Mouse (Mus musculus): Measurements from ENCODE around the gene Acadvl. TPM values are rescaled to one million over a fixed set of nuclear protein-coding genes. Genes with fewer than 3 reads are reported as not detected.

The Acadvl gene
- polyA plus RNA-seq, 1 experiment from 2014 or later = 95.5 TPM

DNA sequence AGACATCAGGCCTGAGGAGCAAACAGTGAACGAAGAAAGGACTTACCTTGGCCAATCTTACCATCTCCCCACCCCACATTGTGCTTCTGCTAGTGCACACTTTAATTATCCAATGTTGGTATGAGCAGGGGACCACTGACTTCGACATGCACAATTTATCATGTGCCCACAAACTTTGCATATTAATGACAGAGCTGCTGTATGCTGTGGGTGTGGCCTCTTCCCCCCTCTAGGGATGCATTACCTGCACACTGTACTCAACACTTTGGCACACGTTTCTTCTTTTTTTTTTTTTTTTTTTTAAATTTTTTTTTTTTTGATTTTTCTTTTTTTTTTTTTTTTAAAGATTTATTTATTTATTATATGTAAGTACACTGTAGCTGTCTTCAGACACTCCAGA is 44.4 kb downstream of the Acadvl start:
- Histone ChIP-seq H3K9me3 (ENCODE audit: control insufficient read depth, low read length) (no peaks in the 10 kb centered on the region), H3K36me3 (ENCODE audit: control insufficient read depth, insufficient read depth, low read length) (peaks cover 63% of the 10 kb centered on the region), H3K4me3 (ENCODE audit: low read depth, low read length) (no peak overlapping the region), H3K9ac (ENCODE audit: low read depth, low read length) (no peak overlapping the region), H3K27me3 (replicated peaks; ENCODE audit: control insufficient read depth, insufficient read depth, low read length) (peaks cover 21% of the 10 kb centered on the region), H3K4me2 (ENCODE audit: low read depth, low read length) (no peak overlapping the region), H3K27ac (replicated peaks; ENCODE audit: low read depth, low read length) (no peak overlapping the region), H3K4me1 (ENCODE audit: control insufficient read depth, insufficient read depth, low read length) (peaks cover 6% of the 10 kb centered on the region; the same call in 1 of the 2 replicates)
- ATAC-seq (ENCODE audit: low read depth) (no peak), DNase-seq (ENCODE audit: low spot score) (no peak)
- WGBS = 70% methylated on average over 3 of the region's 3 CpGs

DNA sequence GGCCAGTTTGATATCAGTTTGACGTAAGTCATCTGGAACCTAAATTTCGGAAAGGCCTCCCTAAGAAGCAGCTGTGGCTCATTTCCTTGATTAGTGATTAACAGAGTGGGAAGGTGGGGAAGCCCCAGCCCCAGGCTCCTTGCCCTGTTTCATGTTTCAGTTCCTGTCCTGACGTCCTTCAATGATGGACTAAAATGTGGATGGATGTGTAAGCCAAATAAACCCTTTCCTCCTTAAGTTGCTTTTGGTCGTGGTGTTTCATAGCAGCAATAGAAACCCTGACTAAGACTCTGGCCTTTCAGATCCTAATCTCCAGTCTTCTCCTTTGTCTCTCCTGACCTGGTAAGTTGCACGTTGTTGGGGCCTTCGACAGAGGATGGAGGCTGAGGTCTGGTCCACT is 45.0 kb downstream of the Acadvl start:
- no peak overlapping the region for H3K4me2 ChIP-seq (ENCODE audit: low read depth, low read length)
- H3K36me3 ChIP-seq (ENCODE audit: control insufficient read depth, insufficient read depth, low read length) = peaks cover 57% of the 10 kb centered on the region
- no peak overlapping the region for H3K27ac ChIP-seq (replicated peaks; ENCODE audit: low read depth, low read length)
- H3K27me3 ChIP-seq (replicated peaks; ENCODE audit: control insufficient read depth, insufficient read depth, low read length) = peaks cover 26% of the 10 kb centered on the region
- H3K9ac ChIP-seq (ENCODE audit: low read depth, low read length) = 0 out of 2 replicates have a peak overlapping the region, but pooled peaks have one; percentile 6
- H3K9me3 ChIP-seq (ENCODE audit: control insufficient read depth, low read length) = no peaks in the 10 kb centered on the region
- peaks cover 6% of the 10 kb centered on the region; the same call in 1 of the 2 replicates for H3K4me1 ChIP-seq (ENCODE audit: control insufficient read depth, insufficient read depth, low read length)
- DNase-seq (ENCODE audit: low spot score) (no peak), ATAC-seq (ENCODE audit: low read depth) (no peak)
- WGBS = 69% methylated on average over 6 of the region's 6 CpGs
- H3K4me3 ChIP-seq (ENCODE audit: low read depth, low read length) = no peak overlapping the region

DNA sequence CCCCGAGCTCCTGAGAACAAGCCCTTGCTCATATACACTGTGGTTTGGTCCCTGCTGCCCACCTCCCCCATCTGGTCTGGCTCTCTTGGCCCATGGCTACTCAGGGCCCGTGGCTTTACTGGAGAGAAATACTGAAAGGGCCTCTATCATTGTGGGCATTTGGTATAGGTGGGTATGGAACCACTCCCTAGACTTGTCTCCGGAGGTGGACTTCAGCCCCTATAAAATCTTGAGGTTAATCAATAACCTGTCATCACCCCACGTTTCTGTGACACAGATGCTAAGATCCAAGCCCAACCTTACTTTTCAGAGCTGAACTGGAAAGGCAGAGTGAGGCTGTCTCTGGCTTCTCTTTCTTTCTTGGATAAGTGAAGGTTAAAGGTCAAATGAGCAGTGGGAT is 46.4 kb downstream of the Acadvl start:
- Histone ChIP-seq H3K4me2 (ENCODE audit: low read depth, low read length) (no peak overlapping the region), H3K4me3 (ENCODE audit: low read depth, low read length) (no peak overlapping the region), H3K36me3 (ENCODE audit: control insufficient read depth, insufficient read depth, low read length) (peaks cover 44% of the 10 kb centered on the region), H3K9ac (ENCODE audit: low read depth, low read length) (no peak overlapping the region), H3K27ac (replicated peaks; ENCODE audit: low read depth, low read length) (no peak overlapping the region), H3K9me3 (ENCODE audit: control insufficient read depth, low read length) (no peaks in the 10 kb centered on the region), H3K4me1 (ENCODE audit: control insufficient read depth, insufficient read depth, low read length) (peaks cover 6% of the 10 kb centered on the region; the same call in 1 of the 2 replicates), H3K27me3 (replicated peaks; ENCODE audit: control insufficient read depth, insufficient read depth, low read length) (peaks cover 41% of the 10 kb centered on the region)
- no peak for ATAC-seq (ENCODE audit: low read depth)
- WGBS = 85% methylated on average over 4 of the region's 4 CpGs
- DNase-seq (ENCODE audit: low spot score) = no peak

DNA sequence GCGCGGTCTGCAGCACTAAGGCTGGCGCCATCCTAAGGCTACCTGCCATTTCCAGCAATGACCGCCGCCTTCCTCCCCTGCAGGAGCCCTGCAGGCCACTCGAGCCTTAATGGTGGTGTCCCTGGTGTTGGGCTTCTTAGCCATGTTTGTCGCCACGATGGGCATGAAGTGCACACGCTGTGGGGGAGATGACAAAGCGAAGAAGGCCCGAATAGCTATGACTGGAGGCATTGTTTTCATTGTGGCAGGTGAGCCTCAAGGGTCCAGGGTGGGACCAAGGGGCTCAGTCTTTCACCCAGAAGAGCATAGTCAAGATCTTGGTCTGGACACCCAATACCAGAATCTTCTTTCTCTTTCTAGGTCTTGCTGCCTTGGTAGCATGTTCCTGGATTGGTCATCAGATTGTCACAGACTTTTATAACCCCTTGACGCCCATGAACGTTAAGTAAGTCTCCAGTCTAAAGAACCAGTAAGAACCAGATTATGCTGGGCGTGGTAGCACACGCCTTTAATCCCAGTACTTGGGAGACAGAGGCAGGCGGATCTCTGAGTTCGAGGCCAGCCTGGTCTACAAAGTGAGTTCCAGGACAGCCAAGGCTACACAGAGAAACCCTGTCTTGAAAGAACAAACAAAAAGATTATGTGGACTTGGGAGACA is 48.2 kb downstream of the Acadvl start:
- ATAC-seq (ENCODE audit: low read depth) (no peak), DNase-seq (ENCODE audit: low spot score) (no peak)
- Histone ChIP-seq H3K9me3 (ENCODE audit: control insufficient read depth, low read length) (no peaks in the 10 kb centered on the region), H3K27me3 (replicated peaks; ENCODE audit: control insufficient read depth, insufficient read depth, low read length) (peaks cover 59% of the 10 kb centered on the region), H3K27ac (replicated peaks; ENCODE audit: low read depth, low read length) (0 out of 2 replicates have a peak overlapping the region, but pooled peaks have one; percentile 8), H3K4me3 (ENCODE audit: low read depth, low read length) (peak overlapping the region; percentile 45), H3K4me2 (ENCODE audit: low read depth, low read length) (peak overlapping the region; percentile 67), H3K36me3 (ENCODE audit: control insufficient read depth, insufficient read depth, low read length) (peaks cover 32% of the 10 kb centered on the region), H3K9ac (ENCODE audit: low read depth, low read length) (peak overlapping the region; percentile 62), H3K4me1 (ENCODE audit: control insufficient read depth, insufficient read depth, low read length) (peaks cover 6% of the 10 kb centered on the region; the same call in 1 of the 2 replicates)
- 49% methylated on average over 13 of the region's 17 CpGs for WGBS

GRCm38 (mm10) chr11:69966006-69966859 is 49.0 kb downstream of the Acadvl start:
- Histone ChIP-seq H3K36me3 (ENCODE audit: control insufficient read depth, insufficient read depth, low read length) (peaks cover 32% of the 10 kb centered on the region), H3K27ac (replicated peaks; ENCODE audit: low read depth, low read length) (0 out of 2 replicates have a peak overlapping the region, but pooled peaks have one; percentile 8), H3K9ac (ENCODE audit: low read depth, low read length) (peak overlapping the region; percentile 62), H3K27me3 (replicated peaks; ENCODE audit: control insufficient read depth, insufficient read depth, low read length) (peaks cover 61% of the 10 kb centered on the region), H3K4me1 (ENCODE audit: control insufficient read depth, insufficient read depth, low read length) (peaks cover 6% of the 10 kb centered on the region; the same call in 1 of the 2 replicates), H3K9me3 (ENCODE audit: control insufficient read depth, low read length) (no peaks in the 10 kb centered on the region), H3K4me2 (ENCODE audit: low read depth, low read length) (peak overlapping the region; percentile 67), H3K4me3 (ENCODE audit: low read depth, low read length) (peak overlapping the region; percentile 45)
- ATAC-seq (ENCODE audit: low read depth) = peak; percentile 27
- 2% methylated on average over 39 of the region's 59 CpGs for WGBS
- peak; percentile 67 for DNase-seq (ENCODE audit: low spot score)

GRCm38 (mm10) chr11:69965271-69966005 is 49.8 kb downstream of the Acadvl start:
- H3K27ac ChIP-seq (replicated peaks; ENCODE audit: low read depth, low read length) = 0 out of 2 replicates have a peak overlapping the region, but pooled peaks have one; percentile 28
- 5% methylated on average over 27 of the region's 49 CpGs for WGBS
- no peaks in the 10 kb centered on the region for H3K9me3 ChIP-seq (ENCODE audit: control insufficient read depth, low read length)
- peak overlapping the region; percentile 62 for H3K9ac ChIP-seq (ENCODE audit: low read depth, low read length)
- peak; percentile 56; the same call in 1 of the 2 replicates for ATAC-seq (ENCODE audit: low read depth)
- H3K4me3 ChIP-seq (ENCODE audit: low read depth, low read length) = peak overlapping the region; percentile 45
- DNase-seq (ENCODE audit: low spot score) = peak; percentile 70
- peaks cover 28% of the 10 kb centered on the region for H3K36me3 ChIP-seq (ENCODE audit: control insufficient read depth, insufficient read depth, low read length)
- peak overlapping the region; percentile 67 for H3K4me2 ChIP-seq (ENCODE audit: low read depth, low read length)
- peaks cover 6% of the 10 kb centered on the region; the same call in 1 of the 2 replicates for H3K4me1 ChIP-seq (ENCODE audit: control insufficient read depth, insufficient read depth, low read length)
- peaks cover 61% of the 10 kb centered on the region for H3K27me3 ChIP-seq (replicated peaks; ENCODE audit: control insufficient read depth, insufficient read depth, low read length)

DNA sequence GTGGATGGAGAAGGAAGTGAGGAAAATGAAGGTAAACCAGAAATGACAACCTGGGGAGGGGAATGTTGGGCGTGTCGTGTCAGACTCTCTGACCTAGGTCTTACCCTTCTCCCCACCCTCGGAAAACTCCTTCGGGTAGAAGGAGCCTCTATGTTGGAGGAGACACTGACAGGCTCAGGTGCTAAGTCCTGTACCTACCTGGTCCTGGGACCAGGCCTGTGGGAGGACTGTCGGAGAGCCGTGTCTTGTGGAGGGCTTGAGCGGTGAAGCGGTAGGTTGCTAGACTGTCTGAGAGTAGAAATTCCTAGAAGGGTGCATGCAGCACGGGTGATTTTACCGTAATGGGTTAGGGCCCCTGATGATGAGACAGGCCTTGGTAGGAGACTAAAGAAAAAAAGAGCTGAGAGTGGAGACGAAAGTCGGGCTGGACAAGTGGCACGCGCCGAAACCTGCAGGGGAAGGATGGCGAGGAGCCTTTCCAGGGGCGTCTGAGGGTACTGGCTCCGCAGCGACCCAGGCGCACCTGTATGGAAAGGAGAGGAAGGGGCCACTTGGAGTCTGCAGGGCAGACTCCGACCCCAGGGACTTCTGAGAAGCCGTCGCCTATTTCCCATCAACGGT is 50.5 kb downstream of the Acadvl start, which contains the start of gene Cldn7:
Gene Cldn7, plus strand, starts transcription at position 130 of the 621 bp plus-strand sequence.
- H3K9ac ChIP-seq (ENCODE audit: low read depth, low read length) = peak within 1 kb of the TSS; percentile 62; the same call in 1 of the 2 replicates
- peaks cover 21% of the 10 kb centered on the region for H3K36me3 ChIP-seq (ENCODE audit: control insufficient read depth, insufficient read depth, low read length)
- peak within 1 kb of the TSS; percentile 67 for H3K4me2 ChIP-seq (ENCODE audit: low read depth, low read length)
- H3K4me1 ChIP-seq (ENCODE audit: control insufficient read depth, insufficient read depth, low read length) = peaks cover 6% of the 10 kb centered on the region; the same call in 1 of the 2 replicates
- H3K27me3 ChIP-seq (replicated peaks; ENCODE audit: control insufficient read depth, insufficient read depth, low read length) = peaks cover 61% of the 10 kb centered on the region
- ATAC-seq (ENCODE audit: low read depth) (no peak; the same call in 1 of the 2 replicates), DNase-seq (ENCODE audit: low spot score) (no peak)
- 6% methylated on average over 22 of the region's 24 CpGs for WGBS
- H3K27ac ChIP-seq (replicated peaks; ENCODE audit: low read depth, low read length) = peak within 1 kb of the TSS; percentile 28; the same call in 1 of the 2 replicates
- no peaks in the 10 kb centered on the region for H3K9me3 ChIP-seq (ENCODE audit: control insufficient read depth, low read length)
- peak within 1 kb of the TSS; percentile 45 for H3K4me3 ChIP-seq (ENCODE audit: low read depth, low read length)
